Mouse (Mus musculus) spleen, postnatal 36 days (tissue): ENCODE results near the gene Dhx32.

Source experiments
- DNase-seq, 2 experiments: peaks; one replicate each; pipeline ENCODE4 v3.0.0; 2022; ENCODE audit warnings: low spot score in 2 of 2, mixed read lengths in 1 of 2

The Dhx32 gene

GRCm38 (mm10) chr7:133782717-133783435 lies at the start of gene Dhx32:
TSS of gene Dhx32 (minus strand) at chr7:133782726.
- peak; percentile 17 to 41 for DNase-seq

DNA sequence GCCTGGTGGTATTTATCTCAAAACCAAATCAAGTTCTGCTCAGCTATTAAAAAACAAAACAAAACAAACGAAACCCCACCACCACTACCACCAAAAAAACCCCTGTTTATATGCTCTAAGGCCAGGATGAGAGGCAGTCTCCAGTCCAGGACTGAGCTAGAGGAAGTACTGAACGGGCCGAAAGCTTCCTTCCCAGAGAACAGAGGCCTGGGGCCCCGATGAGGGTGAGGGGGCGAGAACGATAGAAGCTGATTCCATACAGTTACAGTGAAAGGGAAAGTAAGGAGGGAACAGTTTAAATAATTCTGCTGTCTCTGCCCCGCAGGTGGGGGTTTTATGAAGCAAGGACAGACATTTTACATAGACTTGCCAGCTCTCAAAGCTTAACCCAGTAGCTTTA lies 47.1 kb upstream of the Dhx32 start:
- DNase-seq = no peak

GRCm38 (mm10) chr7:133828514-133828913 lies 46.0 kb upstream of the Dhx32 start:
- no peak for DNase-seq

- no peak for DNase-seq
Observed at GRCm38 (mm10) chr7:133824579-133824978, 42.1 kb upstream of the Dhx32 start.

DNA sequence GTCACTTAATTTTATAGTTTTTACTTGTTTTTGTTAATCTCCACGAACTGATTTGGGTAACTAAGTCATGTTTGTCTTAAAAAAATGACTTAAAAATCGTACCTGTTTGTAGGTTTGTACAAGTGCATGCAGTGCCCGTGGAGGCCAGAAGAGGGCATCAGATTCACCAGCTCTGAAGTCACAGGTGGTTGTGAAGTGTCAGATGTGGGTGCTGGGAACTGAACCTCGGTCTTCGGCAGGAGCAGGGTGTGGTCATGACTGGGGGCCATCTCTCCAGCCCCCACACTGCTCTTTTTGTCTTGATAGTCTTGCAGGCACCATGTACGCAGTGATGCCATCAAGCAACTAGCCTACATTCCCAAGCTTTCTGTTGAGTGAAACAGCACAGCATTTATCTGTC lies 41.2 kb upstream of the Dhx32 start:
- DNase-seq = no peak

GRCm38 (mm10) chr7:133813331-133813730 lies 30.8 kb upstream of the Dhx32 start:
- no peak for DNase-seq

DNA sequence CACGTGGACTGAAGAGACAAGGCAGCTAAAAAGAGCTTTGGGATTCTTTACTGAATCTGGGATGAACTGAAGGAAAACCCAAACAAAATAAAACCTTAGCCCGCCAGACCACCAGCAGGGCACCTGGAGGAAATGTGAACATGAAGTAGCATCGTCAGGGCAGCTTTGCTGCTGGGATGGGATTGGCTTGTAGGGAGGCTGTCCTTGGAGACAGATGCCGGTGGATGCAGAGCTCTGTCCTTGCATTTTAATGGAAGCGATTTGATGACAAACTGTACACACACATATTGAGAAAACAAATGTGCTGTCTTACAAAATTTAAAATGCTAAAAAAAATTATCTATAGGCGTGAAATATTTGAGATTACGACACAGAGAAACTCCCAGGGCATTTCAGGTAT lies 30.4 kb upstream of the Dhx32 start:
- DNase-seq = no peak

GRCm38 (mm10) chr7:133805614-133806175 lies 23.2 kb upstream of the Dhx32 start:
- DNase-seq = no peak

DNA sequence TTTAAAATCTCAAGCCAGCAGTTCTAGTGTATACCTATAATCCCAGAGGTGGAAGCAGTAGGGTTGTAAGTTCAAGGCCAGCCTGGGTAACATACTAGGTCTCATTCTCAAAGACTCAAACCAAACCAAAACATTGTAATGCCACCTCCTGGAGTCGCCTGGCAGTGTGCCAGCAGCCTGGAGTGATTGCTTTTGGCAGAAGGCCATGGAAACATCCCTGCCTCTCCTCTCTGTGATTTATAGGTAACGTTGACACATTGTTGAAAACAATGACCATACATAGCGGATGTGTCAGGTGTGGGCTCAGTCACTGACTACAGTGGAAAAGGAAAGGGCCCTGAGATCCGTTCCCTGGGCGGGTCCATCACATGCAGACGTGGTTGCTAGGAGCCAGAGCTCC lies 19.3 kb upstream of the Dhx32 start:
- no peak for DNase-seq

DNA sequence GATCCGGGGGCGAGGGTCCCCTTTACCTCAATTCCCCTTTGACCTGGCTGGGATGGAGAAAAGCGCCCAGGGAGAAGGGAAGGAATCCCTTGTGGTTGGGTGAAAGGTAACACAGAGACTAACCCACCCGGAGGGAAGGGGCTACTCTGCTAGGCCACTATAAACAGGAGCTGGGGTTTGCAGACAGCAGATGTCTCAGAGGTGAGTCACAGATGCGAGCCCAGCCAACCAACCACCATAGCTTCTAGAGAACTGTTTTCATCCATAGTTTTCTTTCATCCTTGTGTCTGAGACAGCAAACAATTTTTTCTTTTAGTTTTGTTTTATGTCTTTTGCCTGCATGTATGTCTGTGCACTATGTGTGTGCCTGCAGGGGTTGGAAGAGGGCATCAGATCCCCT lies 17.4 kb upstream of the Dhx32 start:
- no peak for DNase-seq

- DNase-seq = no peak
Observed at GRCm38 (mm10) chr7:133794720-133795119, 12.2 kb upstream of the Dhx32 start.

- DNase-seq = no peak
Observed at GRCm38 (mm10) chr7:133793248-133794131, 11.0 kb upstream of the Dhx32 start.

DNA sequence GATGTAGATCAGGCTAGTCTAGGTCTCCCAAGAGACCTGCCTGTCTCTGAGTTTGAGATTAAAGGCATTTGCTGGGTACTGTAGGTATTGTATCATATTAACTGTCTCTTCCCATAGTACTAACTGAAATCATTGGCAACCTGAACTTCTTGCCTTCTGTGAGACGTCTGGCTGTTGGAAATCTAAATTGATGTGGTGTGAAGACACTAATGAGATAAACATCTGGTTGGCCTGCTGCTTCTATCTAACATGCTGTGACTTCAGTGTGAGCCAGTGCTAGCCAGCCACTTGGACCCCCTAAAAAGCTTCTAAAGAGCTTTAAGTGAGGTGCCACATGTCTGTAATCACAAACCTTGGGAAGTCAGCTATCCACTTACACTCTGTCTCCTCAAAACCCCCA lies 10.2 kb upstream of the Dhx32 start:
- no peak for DNase-seq

GRCm38 (mm10) chr7:133790608-133791229 lies 8.2 kb upstream of the Dhx32 start:
- DNase-seq = no peak

- no peak for DNase-seq
Observed at GRCm38 (mm10) chr7:133790171-133790570, 7.6 kb upstream of the Dhx32 start.

GRCm38 (mm10) chr7:133788147-133788546 lies 5.6 kb upstream of the Dhx32 start:
- DNase-seq = no peak

GRCm38 (mm10) chr7:133787571-133787970 lies 5.0 kb upstream of the Dhx32 start:
- DNase-seq = no peak

DNA sequence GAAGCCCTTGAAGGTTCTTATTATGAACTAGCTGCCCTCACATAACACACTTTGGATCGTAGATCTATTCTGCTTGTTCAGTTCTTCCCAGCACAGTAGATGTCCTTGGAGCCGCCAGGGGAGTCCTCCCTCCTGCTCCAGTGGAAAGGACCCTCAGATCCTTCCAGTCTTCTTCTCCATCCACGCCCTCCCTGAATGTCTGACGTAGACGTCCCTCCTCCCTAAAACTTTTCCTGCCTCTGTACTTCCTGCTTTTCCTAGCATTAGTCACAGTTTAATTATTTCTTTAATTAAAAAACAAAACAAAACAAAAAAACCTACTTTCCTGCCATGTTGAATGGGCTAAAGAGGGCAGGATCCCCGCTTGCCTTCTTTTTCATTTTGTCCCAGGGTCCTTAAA lies 535 bp downstream of the Dhx32 start:
- DNase-seq = no peak

GRCm38 (mm10) chr7:133781583-133781982 lies 943 bp downstream of the Dhx32 start:
- no peak for DNase-seq

DNA sequence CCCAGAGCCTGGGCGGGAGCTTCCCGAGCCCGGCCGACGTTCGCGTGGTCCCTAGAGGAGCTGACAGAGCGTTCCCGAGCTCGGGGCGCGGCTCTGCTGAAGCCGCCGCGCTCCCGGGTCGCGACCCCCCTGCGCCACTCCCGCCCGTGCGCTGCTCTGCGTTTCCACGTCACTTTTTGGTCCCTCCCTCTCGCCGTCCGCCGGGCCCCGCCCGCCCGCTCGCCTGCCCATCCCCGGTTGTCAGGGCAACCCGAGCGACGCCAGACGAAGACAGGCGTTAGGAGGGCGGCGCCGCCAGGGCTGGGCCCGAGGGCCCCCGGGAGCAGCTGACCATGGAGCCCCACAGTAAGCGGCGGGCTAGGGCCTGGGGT lies 5.9 kb downstream of the Dhx32 start, which contains the start of gene Fank1:
TSS of gene Fank1 (plus strand) at position 236 of the 371 bp plus-strand sequence.
- peak; percentile 81 for DNase-seq

DNA sequence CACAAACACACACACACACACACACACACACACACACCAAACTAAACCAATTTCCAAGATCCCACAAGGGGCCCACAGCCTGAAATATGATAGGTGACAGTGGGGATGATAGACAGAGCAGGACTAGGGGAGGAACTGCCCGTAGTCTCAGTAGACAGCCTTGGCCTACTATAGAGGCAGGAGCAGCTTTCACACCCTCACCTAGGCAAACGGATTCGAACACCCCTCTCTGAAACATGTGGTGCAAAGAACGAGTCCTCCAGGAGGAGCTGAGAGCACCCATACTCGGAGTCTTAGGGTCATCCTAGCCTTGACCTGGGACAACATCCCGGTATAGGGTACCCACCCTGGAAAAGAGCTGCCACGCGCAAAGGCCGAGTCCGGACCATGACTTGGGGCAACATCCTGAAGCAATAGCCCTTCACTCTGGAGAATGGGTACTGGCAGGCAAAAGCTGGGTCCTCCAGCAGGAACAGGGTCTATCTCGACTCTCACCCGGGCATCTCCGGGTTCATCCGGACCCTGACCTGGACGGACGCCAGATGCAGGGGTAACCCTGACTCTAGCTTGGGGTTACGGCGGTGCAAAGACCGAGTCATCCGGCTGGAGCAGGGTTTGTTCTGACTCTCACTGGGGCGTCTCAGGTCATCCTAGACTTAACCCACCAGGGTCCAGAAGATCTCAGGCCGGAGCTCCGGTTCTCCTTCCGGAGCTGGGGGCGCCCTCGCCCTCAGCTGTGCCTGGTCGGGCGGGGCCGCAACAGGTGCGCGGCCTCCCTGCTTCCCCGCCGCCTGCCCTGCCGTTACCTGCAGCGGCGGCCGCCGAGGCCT lies 6.5 kb downstream of the Dhx32 start:
- no peak for DNase-seq
